Mouse (Mus musculus): Measurements from ENCODE around the gene Slc23a4. TPM values are rescaled to one million over a fixed set of nuclear protein-coding genes. Genes with fewer than 3 reads are reported as not detected.

The Slc23a4 gene
- polyA plus RNA-seq, 1 experiment: 0.07 TPM

DNA sequence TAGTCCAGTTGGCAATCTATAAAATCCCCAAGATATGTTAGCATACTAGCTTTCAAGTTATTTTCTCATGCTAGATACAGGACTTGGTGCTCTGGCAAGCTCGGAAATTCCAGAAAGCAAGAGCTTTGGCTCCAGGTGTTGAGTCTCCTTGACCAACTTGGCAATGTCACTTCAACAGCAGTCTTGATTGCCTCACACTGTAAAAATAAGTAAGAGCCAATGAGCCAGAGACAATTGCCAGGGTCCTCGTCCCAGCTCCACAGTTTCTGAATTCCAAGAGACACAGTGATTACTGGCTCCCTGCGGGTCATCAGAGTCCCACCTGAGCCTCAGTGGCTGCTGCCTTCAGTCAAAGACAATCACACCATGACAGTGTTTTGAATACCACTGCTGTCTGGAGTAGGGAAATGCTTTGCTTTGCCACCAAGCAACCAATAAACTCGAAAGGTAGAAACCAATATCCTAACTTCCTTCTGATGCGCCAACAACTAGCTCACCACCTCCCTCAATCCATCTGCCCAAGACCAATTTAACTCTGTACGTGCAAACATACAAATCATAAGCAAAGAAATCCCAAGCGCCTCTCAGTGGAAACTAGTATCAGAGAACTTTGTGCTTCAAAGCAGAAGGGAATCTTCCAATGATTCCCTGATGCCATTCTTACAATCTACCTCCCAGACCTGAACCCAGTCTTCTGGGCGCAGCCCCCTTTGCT is 78.4 kb downstream of the Slc23a4 start:
- Histone ChIP-seq H3K4me3 (peak overlapping the region; percentile 61), H3ac (ENCODE audit: control insufficient read depth, insufficient read length) (peak overlapping the region; percentile 41), H3K4me2 (ENCODE audit: low read depth) (peak overlapping the region; percentile 82), H3K36me3 (ENCODE audit: control insufficient read depth, insufficient read depth) (peaks cover 3% of the 10 kb centered on the region), H3K79me2 (ENCODE audit: control insufficient read depth, insufficient read depth) (peaks cover 7% of the 10 kb centered on the region), H3K27me3 (ENCODE audit: control insufficient read depth, insufficient read depth, insufficient read length) (no peaks in the 10 kb centered on the region)
- TF ChIP-seq MYOG (IDR thresholded peaks at IDR 0.05; ENCODE audit: control insufficient read depth in 1 of 3, insufficient read depth in 1 of 3, insufficient read length in 2 of 3, low read depth in 2 of 3) (no peak), POLR2A (IDR thresholded peaks at IDR 0.05; ENCODE audit: insufficient read length, low read depth) (no peak), MAX (IDR thresholded peaks at IDR 0.05; ENCODE audit: low read depth) (no peak), SRF (IDR thresholded peaks at IDR 0.05; ENCODE audit: control insufficient read depth, insufficient read length, low read depth) (no peak), TCF12 (IDR thresholded peaks at IDR 0.05; ENCODE audit: insufficient read depth, poor library complexity, severe bottlenecking) (no peak), MYOD1 (IDR thresholded peaks at IDR 0.05; ENCODE audit: control insufficient read depth in 1 of 3, insufficient read length in 2 of 3, low read depth in 2 of 3) (no peak), E2F4 (IDR thresholded peaks at IDR 0.05; ENCODE audit: insufficient read depth) (no peak)

- TF ChIP-seq REST (IDR thresholded peaks at IDR 0.05; ENCODE audit: insufficient read depth, insufficient read length): no peak
- no peak for TF ChIP-seq MYOD1 (IDR thresholded peaks at IDR 0.05; ENCODE audit: control insufficient read depth in 1 of 3, insufficient read length in 2 of 3, low read depth in 2 of 3)
- peaks cover 7% of the 10 kb centered on the region for H3K79me2 ChIP-seq (ENCODE audit: control insufficient read depth, insufficient read depth)
- H3ac ChIP-seq (ENCODE audit: control insufficient read depth, insufficient read length): no peak overlapping the region
- H3K36me3 ChIP-seq (ENCODE audit: control insufficient read depth, insufficient read depth): peaks cover 9% of the 10 kb centered on the region
- no peak overlapping the region for H3K4me3 ChIP-seq
- H3K27me3 ChIP-seq (ENCODE audit: control insufficient read depth, insufficient read depth, insufficient read length): no peaks in the 10 kb centered on the region
- no peak overlapping the region for H3K4me2 ChIP-seq (ENCODE audit: low read depth)
Observed at GRCm38 (mm10) chr6:34907696-34908260, 80.4 kb downstream of the Slc23a4 start.

- no peak for TF ChIP-seq REST (IDR thresholded peaks at IDR 0.05; ENCODE audit: insufficient read depth, insufficient read length)
- no peak for TF ChIP-seq TCF3 (IDR thresholded peaks at IDR 0.05; ENCODE audit: insufficient read length, low read depth)
- TF ChIP-seq MYOG (IDR thresholded peaks at IDR 0.05; ENCODE audit: control insufficient read depth in 1 of 3, insufficient read depth in 1 of 3, insufficient read length in 2 of 3, low read depth in 2 of 3): no peak
- Histone ChIP-seq H3K36me3 (ENCODE audit: control insufficient read depth, insufficient read depth) (peaks cover 14% of the 10 kb centered on the region), H3ac (ENCODE audit: control insufficient read depth, insufficient read length) (no peak overlapping the region), H3K4me2 (ENCODE audit: low read depth) (no peak overlapping the region), H3K79me2 (ENCODE audit: control insufficient read depth, insufficient read depth) (peaks cover 7% of the 10 kb centered on the region), H3K27me3 (ENCODE audit: control insufficient read depth, insufficient read depth, insufficient read length) (no peaks in the 10 kb centered on the region), H3K4me3 (no peak overlapping the region)
Observed at GRCm38 (mm10) chr6:34907121-34907614, 81.0 kb downstream of the Slc23a4 start.

DNA sequence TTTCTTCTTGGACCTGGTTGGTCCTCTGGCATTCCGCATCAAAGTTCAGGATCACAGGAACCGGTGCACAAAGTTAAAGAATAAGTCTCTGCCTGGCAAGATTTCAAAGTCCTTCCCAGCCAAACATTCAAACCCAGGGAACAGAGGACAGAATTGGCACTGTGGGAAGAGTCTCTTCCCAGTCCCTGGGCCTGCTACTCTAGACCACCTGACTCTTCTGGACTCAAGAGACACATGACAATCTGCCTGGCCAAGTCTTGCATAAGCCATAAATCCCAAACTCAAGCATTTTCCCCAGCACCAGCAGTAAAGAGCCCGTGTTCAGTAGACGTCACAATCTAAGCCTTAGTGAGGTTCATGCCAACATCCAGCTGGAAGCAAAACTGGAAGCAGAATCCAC is 81.5 kb downstream of the Slc23a4 start:
- TF ChIP-seq MAX (IDR thresholded peaks at IDR 0.05; ENCODE audit: low read depth) (no peak), MYOG (IDR thresholded peaks at IDR 0.05; ENCODE audit: control insufficient read depth in 1 of 3, insufficient read depth in 1 of 3, insufficient read length in 2 of 3, low read depth in 2 of 3) (no peak), CEBPB (IDR thresholded peaks at IDR 0.05; ENCODE audit: insufficient read depth, poor library complexity, severe bottlenecking) (no peak), E2F4 (IDR thresholded peaks at IDR 0.05; ENCODE audit: insufficient read depth) (no peak), REST (IDR thresholded peaks at IDR 0.05; ENCODE audit: insufficient read depth, insufficient read length) (no peak), POLR2AphosphoS2 (IDR thresholded peaks at IDR 0.05; ENCODE audit: insufficient read length, low read depth) (no peak), SRF (IDR thresholded peaks at IDR 0.05; ENCODE audit: control insufficient read depth, insufficient read length, low read depth) (no peak), POLR2A (IDR thresholded peaks at IDR 0.05; ENCODE audit: insufficient read length, low read depth) (no peak), USF1 (IDR thresholded peaks at IDR 0.05; ENCODE audit: low read depth) (no peak), MYOD1 (IDR thresholded peaks at IDR 0.05; ENCODE audit: control insufficient read depth in 1 of 3, insufficient read length in 2 of 3, low read depth in 2 of 3) (no peak)
- peaks cover 14% of the 10 kb centered on the region for H3K36me3 ChIP-seq (ENCODE audit: control insufficient read depth, insufficient read depth)
- no peak overlapping the region for H3ac ChIP-seq (ENCODE audit: control insufficient read depth, insufficient read length)
- no peaks in the 10 kb centered on the region for H3K27me3 ChIP-seq (ENCODE audit: control insufficient read depth, insufficient read depth, insufficient read length)
- H3K79me2 ChIP-seq (ENCODE audit: control insufficient read depth, insufficient read depth): peaks cover 7% of the 10 kb centered on the region
- no peak overlapping the region for H3K4me2 ChIP-seq (ENCODE audit: low read depth)
- no peak overlapping the region for H3K4me3 ChIP-seq

- Histone ChIP-seq H3K36me3 (ENCODE audit: control insufficient read depth, insufficient read depth) (peaks cover 14% of the 10 kb centered on the region), H3K4me3 (no peak overlapping the region), H3K27me3 (ENCODE audit: control insufficient read depth, insufficient read depth, insufficient read length) (no peaks in the 10 kb centered on the region), H3ac (ENCODE audit: control insufficient read depth, insufficient read length) (no peak overlapping the region), H3K4me2 (ENCODE audit: low read depth) (no peak overlapping the region), H3K79me2 (ENCODE audit: control insufficient read depth, insufficient read depth) (peaks cover 7% of the 10 kb centered on the region)
- TF ChIP-seq MYOD1 (IDR thresholded peaks at IDR 0.05; ENCODE audit: control insufficient read depth in 1 of 3, insufficient read length in 2 of 3, low read depth in 2 of 3) (peak in 1 of 3 experiments; percentile 7), TCF12 (IDR thresholded peaks at IDR 0.05; ENCODE audit: insufficient read depth, poor library complexity, severe bottlenecking) (no peak), CEBPB (IDR thresholded peaks at IDR 0.05; ENCODE audit: insufficient read depth, poor library complexity, severe bottlenecking) (no peak), MAX (IDR thresholded peaks at IDR 0.05; ENCODE audit: low read depth) (no peak), REST (IDR thresholded peaks at IDR 0.05; ENCODE audit: insufficient read depth, insufficient read length) (no peak), POLR2AphosphoS2 (IDR thresholded peaks at IDR 0.05; ENCODE audit: insufficient read length, low read depth) (no peak), MYOG (IDR thresholded peaks at IDR 0.05; ENCODE audit: control insufficient read depth in 1 of 3, insufficient read depth in 1 of 3, insufficient read length in 2 of 3, low read depth in 2 of 3) (no peak), E2F4 (IDR thresholded peaks at IDR 0.05; ENCODE audit: insufficient read depth) (no peak), TCF3 (IDR thresholded peaks at IDR 0.05; ENCODE audit: insufficient read length, low read depth) (no peak)
Observed at GRCm38 (mm10) chr6:34906125-34906524, 82.1 kb downstream of the Slc23a4 start.

Data from myocyte (in vitro differentiated cells).